Mouse (Mus musculus) right cerebral cortex, postnatal 25 days (tissue): Measurements from ENCODE around the gene Svep1.

Source experiments
- DNase-seq: peaks from one replicate; pipeline ENCODE4 v3.0.0; 2022

Svep1 gene

DNA sequence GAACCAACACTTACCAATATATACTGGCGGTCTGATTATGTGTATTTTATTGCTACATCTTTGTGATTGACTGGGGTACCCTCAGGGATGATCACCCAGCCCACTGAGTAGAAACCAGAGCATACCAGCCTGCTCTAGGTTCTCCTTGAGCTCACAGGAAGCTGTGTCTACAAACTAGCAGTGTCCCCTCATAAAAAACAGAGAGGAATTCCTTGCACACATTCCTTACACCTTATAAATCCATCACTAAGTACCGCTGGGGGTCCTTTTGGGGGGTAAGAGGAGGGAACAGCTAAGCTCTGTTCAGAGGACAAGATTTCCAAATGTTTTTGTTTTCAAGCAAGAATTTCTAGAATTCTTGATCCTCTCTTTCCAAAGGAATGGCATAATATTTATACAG is 36.7 kb downstream of the Svep1 start:
- DNase-seq, result no peak

DNA sequence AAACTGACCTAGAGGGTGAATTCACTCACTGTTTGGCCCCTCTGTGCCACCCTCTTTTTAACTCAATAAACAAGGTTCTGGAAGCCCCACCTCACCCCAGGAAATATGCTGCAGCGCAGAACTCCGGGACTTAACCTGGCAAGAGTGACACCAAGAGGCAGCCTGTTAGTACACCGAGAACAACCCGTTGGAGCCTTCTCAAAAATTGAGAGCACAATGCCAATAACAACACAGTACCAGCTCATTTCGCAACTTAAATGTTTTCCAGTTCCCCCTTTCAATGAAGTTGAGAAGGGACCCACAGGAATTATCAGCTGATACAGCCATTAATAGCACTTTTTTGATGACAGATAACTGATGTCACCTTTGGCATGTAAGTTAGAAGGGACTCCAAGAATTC is 38.3 kb downstream of the Svep1 start:
- DNase-seq, result no peak

DNA sequence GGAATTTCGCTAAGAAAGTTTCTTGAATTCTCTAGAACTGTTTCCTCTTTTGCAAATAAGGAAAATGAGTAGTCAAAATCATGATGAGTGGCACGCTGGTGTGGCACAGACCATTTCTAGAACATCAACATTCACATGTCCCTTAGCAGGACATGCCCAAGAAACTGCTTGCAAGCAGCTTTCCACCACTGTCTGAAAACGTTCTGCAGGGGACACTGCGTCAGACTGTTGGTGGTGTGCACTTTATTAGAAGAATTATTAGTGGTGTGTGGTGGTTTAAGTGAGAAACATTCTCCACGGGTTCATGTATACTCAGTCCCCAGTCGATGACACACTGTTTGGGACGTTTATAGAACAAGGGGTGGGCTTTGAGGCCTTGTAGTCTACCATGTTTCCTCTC is 40.9 kb downstream of the Svep1 start:
- DNase-seq, result no peak

DNA sequence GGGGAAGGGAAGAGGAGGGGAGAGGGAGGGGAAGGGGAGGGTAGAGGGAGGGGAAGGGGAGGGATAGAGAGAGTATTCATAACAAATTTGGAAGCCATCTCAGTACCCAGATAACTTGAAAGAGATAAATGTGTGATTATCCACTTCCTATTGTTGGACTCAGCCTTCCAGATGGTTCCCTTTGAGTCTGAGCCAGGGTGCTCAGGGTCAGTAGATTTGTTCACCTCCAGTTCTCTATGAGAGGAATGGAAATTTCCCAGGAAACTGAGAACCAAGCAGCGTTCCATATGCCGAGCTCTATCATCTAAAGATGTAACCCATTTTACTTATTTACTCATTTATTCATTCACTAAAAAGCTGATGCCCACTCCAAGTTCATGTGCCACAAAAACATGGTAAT is 44.8 kb downstream of the Svep1 start:
- no peak for DNase-seq

DNA sequence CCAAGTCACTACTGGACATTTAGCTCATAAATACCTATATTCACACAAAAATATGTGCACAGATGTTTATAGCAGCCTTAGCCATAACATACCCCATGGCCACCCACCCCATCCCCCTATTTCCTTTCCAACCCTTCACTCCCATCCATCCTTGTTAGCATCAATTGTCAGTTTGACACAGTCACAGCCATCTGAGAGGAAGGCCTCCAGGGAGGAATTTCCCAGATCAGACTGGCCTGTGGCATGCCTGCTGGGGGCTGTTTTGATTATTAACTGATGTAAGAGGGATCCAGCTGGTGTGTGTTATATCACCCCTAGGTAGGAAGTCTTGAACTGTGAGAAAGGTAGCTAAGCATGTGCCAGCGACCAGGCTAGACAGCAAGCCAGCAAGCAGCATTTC is 47.1 kb downstream of the Svep1 start:
- no peak for DNase-seq

DNA sequence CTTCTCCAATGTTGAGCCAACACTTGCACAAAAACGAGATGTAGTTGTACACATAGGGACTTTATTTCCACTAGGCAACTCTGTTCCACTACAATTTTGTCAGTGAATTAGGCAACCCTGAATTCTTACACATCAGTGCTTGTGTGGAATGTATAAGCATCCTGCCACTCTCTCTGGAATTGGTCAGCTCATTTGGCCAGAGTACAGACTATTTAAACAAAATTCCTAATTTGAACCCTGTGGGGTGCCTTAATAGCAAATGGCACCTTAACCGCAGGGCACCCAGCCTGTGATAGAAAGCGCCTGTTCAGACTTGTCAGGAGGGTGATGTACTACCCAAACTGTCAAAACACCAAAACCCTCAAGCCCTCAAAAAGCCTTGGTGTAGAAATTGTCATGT is 56.4 kb downstream of the Svep1 start:
- DNase-seq, result no peak

DNA sequence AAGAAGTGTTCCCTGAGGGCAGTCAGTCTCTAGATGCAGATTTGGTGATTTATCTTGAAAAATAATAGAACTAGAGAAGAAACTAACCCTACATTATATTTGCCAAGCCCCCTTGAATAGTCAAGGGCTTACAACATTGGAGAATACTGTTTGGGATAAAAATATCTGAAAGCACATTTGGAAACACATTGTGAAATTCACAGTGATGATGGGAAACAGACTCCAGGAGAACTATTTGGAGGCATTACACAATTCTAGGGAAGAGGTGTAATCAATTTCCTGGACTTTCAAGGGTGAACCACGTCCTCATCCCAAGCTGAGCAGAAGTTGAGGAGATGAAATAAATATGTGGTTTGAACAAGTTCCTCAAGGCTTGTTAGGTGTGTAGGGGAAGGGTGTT is 57.5 kb downstream of the Svep1 start:
- no peak for DNase-seq

DNA sequence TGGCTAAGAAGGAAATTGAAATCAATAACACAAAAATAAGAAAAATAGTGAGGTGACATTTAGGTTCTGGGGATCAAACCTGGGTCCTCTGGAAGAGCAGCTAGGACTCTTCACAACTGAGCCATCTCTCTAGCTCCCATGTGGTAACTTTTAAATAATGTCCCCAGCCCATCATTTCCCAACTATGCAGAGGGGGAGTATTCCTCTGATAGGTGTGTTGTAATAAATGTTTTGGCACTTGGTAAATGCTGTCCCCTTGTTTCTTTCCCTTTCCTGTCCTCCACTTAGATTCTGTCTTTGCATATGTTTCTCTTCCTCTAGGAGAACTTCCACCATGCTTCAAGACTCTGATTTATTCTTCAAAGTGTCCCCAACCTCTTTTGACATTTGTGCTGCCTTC is 58.1 kb downstream of the Svep1 start:
- no peak for DNase-seq

DNA sequence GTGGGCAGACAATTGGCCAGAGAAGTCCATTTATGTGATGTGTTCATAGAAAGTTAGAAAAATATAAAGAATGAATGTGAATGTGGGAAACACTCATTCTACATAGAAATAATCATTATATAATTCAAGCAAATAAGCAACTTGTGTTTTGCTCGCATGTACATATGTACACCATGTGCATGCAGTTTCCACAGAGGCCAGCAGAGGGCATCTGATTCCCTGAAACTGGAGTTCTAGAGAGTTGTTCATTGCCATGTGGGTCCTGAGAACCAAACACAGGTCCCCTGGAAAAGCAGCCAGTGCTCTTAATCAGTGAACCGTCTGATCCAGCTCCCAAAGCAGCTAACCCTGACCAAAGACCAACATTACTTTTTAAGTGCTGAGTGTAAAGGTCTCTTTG is 60.0 kb downstream of the Svep1 start:
- no peak for DNase-seq

DNA sequence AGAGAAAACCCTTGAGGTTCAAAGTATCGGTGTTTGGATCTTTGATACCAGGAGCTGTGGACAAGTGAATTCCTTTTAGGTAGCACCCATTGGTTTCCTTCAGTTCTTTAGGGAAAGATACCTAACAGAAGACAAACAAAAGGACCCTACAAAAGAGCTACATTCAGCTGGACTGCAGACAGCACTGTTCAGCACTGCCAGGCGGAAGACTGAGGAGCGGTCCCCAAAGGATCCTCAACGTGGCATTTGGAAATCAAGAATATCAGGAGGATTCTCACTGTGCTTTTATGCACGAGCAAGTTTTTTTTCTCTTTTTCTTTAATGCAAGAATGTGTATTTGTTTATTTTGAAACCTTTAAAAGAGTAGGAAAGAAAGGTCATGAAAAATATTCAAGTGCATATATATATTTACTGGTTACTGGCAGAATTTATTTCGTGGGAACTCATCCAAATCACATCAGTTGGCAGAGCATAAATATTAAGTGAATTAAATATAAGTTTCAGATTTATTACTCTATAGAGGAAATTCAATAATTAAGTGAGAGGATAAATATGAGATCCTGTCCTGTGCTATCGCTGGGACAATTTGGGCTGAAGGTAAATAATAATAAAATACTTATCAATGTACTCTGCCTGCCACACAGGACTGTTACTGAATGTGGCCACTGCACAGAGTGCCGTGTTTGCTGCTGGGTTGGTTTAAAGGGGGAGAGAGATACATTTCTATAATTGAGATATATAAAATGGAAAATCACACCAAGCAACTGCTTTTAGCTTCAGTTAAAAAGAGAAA is 66.7 kb downstream of the Svep1 start:
- no peak for DNase-seq

DNA sequence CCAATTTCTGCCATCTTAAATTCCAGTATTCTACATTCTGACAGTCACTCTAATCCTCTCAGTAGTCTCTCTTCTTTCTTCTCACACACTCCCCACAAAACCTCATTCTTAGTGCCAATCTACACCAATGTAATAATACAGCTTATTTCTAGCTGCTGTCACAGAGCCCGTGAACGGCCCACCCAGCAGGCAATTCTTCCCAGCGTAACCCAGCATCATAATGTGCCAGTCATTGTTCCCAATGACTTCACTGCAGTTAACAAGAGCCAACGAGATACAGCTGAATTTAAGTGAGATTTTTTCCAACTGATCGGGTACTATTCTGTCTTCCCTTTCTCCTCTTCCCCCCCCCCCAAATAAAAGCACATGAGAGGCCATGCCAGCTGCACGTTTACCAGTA is 67.4 kb downstream of the Svep1 start:
- no peak for DNase-seq

DNA sequence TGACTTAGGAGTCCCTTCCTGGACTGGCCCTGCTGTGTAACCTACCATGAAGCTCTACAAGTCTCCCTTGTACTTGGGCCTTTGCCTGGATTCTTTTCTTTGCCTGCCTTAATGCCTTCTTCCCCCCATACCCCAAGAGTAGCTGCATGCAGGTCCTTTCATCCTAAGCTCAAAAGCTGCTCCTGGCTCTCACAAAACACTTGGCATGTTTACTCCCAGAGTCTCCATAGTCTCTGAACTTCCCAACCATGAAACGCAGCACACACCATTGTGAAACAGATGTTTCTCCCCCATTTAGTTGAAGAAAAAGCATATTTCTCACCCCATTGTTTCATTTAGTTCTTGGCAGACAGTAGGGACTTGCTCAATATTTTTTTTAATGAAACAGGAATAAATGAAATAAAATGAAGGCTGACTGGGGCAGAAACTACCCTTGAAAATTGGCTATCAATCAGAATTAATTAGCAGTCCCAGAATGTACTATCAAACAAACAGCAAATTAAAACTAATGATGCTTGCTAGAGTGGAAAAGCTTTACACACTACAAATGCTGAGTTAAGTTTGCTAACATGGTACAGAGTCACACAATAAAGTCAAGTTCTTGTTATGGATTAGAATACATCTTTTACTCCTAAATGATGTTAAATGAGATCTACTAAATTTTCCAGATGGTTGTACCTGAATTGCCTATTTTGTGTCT is 72.9 kb downstream of the Svep1 start:
- DNase-seq, result no peak

DNA sequence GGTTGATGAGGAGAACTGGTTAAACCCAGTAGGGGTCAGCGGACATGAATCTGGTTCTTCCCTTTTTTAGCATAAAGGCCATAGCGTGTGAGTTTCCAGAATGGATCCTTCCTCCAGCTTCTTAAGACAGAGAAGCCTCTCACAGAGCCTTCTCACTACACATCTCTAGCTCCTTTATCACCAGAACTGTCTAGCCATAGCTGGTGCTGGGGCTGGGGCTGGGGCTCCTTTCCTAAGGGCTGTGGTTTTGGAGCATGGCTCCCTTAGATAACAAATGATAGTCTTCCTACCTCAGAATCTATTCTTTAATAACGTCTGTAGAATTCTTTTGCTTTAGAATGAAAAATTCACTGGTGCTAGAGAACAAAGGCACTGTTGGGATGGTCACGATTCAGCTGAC is 76.8 kb downstream of the Svep1 start:
- DNase-seq, result no peak

DNA sequence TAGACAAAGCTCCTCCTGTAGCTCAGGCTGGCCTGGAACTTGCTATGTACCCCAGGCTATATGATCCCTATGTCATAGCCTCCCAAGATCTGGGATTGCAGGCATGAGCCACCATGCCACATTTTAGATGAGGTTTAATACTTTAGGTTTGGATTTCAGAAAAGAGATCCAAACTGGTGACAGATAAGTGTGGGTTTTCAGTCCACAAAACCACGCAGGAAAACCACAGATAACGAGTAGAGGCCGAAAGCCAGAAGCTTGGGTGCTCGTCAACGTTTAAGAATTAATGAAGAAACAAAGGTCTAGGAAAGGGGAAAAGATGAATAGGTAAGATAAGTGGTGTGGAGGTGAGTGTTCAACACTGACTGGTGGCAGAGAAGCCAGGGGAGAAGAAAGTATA is 79.6 kb downstream of the Svep1 start:
- no peak for DNase-seq

DNA sequence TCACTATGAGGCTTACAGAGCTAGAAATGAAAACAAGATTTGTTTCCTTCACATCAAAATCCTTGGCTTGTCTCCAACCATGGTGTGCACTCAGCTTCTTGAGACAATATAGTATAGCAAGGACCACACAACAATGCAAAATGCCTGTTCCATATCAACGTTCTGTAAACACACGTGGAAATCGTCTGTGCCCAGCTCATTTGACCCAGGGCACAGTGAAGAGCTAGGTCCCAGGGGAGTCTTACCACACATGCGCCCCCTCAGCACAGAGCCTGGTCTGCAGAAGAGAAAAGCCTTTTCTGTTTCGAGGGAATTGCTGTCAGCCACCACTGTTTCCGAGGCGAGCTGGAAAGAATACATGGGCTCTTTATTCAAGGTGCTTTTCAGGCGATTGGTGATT is 91.2 kb downstream of the Svep1 start:
- no peak for DNase-seq

DNA sequence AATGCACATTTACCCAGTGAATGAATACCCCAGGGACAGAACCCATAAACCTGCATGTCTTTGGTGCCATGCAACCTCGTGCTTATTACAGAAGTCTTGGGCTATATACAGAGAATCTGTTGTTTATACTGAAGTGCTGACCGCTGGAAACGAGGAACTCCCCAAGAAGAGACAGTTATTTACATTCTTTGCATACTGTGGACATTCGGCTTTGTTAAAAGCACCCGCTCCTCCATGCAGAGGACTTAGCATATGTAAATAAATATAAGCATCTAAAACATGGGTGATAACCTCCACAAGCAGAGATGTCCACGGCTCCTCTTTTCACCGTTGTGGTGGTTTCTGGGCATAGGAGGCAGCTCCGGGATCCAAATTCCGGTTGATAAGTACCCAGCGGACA is 95.7 kb downstream of the Svep1 start:
- DNase-seq, result no peak

DNA sequence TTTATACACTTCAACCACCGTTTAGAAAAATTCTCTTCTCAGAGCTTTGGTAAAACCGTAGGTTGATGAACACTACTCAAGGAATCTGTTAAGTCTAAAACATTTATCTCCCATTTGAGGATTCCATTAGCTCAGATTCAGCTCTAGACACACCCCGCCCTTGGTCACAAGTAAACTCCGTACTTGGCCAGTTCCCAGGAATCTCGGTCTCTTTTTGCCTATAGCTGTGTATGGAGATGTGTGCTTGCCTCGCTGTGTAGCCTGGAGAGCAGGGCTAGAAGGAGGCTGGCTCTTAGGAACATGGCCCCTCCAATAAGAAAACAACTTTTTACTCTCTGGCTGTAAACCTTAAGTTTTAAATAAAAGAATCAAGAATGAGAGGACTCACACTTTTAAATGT is 96.9 kb downstream of the Svep1 start:
- DNase-seq, result no peak

DNA sequence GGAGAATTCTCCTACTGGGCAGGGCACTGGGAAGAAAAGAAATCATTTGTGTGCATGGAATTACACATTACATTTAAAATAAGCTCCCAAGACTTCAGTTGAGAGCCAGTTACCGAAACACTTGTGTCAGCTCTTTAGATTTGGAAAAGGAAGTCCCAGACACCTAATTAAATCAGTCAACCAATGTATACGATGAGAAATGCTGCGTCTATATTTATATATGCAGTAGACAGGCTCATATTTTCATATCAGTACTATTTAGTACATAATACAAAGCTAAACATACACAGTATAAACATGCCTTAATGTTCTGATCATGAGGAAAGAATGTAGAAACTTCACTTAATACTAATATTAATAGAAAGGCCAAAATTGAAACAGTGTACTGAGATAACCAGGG is 98.3 kb downstream of the Svep1 start:
- no peak for DNase-seq

DNA sequence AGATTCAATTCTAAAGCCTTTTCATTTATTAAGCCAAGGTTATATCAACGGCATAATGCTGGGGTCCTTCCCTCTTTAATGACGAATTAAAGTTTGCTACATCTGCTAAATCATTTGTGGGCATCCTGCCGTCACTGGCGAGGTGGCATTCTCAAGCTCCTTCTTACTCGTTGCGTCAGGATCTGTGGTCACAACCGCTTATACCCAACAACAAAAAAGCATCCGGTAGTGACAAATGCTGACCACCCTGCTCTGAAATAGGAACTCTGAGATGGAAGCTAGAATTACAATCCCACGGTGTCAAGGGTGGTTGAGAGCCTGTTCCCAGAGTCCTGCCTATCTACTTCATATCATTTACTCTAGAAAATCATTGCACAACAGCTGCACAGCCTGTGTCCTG is 108.9 kb downstream of the Svep1 start:
- DNase-seq, result no peak

DNA sequence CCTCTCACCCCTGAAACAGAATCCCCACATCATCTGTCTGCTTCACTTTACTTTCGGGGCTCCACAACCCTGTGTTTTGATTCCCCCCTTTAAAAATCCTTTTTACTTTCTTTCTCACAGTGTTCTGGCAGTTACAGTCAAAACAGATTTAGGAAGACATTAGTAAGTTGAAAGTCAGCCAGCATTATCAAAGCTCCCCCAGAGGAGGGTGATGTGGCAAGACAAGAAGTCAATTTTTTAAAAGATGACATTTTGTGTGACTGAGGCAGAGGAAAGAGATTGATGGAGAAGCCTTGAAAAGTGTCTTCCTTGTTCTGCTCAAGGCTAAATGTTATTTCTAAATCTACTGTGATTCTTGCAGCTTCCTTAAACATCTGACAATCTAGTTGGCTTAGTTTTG is 119.9 kb downstream of the Svep1 start:
- no peak for DNase-seq

DNA sequence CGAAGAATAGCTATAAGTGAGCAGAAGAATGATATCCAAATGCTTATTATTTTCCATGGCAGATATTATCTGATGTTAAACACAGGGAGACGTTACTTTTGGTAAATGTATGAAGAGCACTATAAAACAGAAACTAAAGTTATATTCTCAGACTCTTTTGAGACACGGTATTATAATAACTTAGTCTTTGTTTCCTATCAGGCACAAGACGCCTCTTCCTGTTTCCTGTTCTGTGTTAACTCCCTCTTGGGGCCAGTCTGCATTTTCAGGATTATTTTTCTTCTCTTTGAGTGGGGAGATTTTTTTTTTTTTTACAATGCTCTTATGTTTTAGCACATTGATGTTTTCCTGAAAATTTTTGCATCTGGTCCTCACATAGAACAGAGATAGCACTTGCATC is 120.5 kb downstream of the Svep1 start:
- no peak for DNase-seq

DNA sequence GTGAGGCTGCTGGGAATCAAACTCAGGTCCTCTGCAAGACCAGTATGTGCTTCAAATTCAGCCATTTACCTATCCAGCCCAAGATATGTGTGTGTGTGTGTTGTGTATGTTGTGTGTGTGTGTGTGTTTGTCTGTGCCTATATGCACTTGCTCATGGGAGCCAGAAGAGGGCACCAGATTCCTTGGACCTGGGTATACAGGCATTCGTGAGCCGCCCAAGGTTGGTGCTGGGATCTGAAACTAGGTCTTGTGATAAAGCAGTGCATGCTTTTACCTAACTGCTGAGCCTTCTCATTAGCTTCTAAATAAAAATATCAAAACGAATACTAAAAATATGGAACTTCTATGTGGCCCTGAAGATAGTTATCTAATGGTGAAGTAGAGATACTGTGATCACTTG is 121.3 kb downstream of the Svep1 start:
- no peak for DNase-seq

DNA sequence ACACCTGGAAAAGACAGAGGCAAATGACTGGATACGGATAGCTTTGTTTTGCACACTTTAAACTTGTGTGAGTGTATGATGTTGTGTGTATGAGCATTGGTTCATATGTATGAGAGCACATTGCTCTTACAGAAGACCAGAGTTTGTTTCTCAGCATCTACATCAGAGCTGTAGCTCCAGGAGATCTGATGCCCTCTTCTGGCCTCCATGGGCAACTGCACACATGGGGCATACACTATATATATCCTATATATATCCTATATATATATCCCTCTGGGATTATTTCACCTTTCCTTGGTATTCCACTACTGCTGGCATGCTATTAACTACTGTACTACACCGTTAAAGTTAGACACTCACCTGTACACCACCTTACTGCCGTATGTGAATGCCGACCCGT is 122.5 kb downstream of the Svep1 start:
- DNase-seq, result no peak

DNA sequence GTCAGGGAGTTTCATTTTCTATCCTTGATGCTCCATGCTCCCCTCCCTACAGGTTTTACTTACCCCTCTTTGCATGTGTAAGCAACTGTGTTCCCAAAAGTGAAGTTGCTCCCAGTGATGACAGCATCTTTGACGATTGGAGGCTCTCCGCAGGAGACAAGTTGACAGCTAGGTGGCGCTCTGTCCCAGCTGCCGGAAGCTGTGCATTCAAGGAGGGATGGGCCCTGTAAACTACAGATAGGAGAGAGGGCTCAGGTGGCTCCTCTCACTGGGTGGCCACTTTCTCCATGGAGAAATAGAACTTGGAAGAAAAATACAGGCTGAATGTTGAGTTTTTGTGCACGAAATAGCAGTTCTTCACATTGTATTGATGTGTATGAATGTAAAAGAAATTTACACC is 124.1 kb downstream of the Svep1 start:
- peak; percentile 63 for DNase-seq

DNA sequence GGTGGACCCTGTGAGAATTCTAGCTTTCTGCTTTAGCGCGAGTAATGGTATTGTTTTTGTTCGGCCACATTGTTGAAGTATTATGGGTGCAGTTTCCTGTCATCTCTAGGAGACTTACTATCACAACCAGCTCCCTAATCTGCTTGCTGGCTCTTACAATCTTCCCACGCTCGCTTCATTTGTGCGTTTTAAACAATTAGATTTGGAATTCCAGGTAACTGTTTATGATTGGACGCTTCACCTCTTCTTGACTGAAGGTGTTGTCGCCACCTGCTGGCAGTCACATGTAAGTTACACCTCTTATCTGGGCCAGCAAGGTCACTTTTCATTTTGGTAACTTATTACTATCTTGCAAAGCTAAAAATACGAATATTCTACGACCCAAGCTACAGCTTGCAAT is 127.0 kb downstream of the Svep1 start:
- DNase-seq, result peak; percentile 37
